In genomic region chr1:51660531-51660930, GRCm38 (mm10) we compare ENCODE assay signal across 12 mouse cellular contexts.
"Had no signal": no experiment of that assay in that cellular context is flagged by ENCODE, and none has a peak within 500 bp of the region (broad histone marks: within the 10 kb centered on the region; RNA-seq: fewer than 3 reads in every experiment).

No protein-coding gene starts in this region.

- DNase-seq: retina, postnatal 1 day; right cerebral cortex, adult 18-20 months; right cerebral cortex, postnatal 14 days; right cerebral cortex, postnatal 25 days; right cerebral cortex, postnatal 4 days; spleen, adult 18-20 months; thymus, adult 18-20 months; thymus, adult 2 months; thymus, postnatal 14 days; thymus, postnatal 25 days; thymus, postnatal 36 days; thymus, postnatal 4 days had no signal
